Mouse (Mus musculus) embryo, embryonic 10 days (tissue): ENCODE results near the gene Exoc8.

Source experiments
- DNase-seq: peaks from one replicate; pipeline ENCODE4 v3.0.0-alpha.2; 2015; ENCODE audit warnings: low spot score

Exoc8 gene

GRCm38 (mm10) chr8:124845573-124845972 is 51.9 kb downstream of the Exoc8 start:
- DNase-seq, result no peak

GRCm38 (mm10) chr8:124845131-124845530 is 52.4 kb downstream of the Exoc8 start:
- no peak for DNase-seq
